Mouse (Mus musculus): ENCODE results near the gene Zdhhc8. TPM values are rescaled to one million over a fixed set of nuclear protein-coding genes. Genes with fewer than 3 reads are reported as not detected.
A peak's percentile ranks its signal among the peaks of the same experiment; 100 is the strongest.
"Not testable (repeated sequence)": the region's sequence is repeated elsewhere in the genome, so short reads cannot be mapped to it uniquely, and the experiment has no call there.

Zdhhc8 gene
- total RNA-seq, 2 experiments from 2014 or later = 37.7 to 42.1 TPM

- DNase-seq (ENCODE audit: low spot score in 2 of 2) = no peak
These were observed 34.9 kb downstream of the Zdhhc8 start for GRCm38 (mm10) chr16:18200062-18200461.

- DNase-seq (ENCODE audit: low spot score in 2 of 2) = no peak
These were observed 36.4 kb downstream of the Zdhhc8 start for GRCm38 (mm10) chr16:18198365-18199098.

- no peak for DNase-seq (ENCODE audit: low spot score in 2 of 2)
These were observed 37.1 kb downstream of the Zdhhc8 start for GRCm38 (mm10) chr16:18197881-18198280.

- not testable (repeated sequence) for DNase-seq (ENCODE audit: low spot score in 2 of 2)
These were observed 39.4 kb downstream of the Zdhhc8 start for GRCm38 (mm10) chr16:18195561-18195960.

GRCm38 (mm10) chr16:18195068-18195467, 39.9 kb downstream of the Zdhhc8 start:
- DNase-seq (ENCODE audit: low spot score in 2 of 2) = no peak

GRCm38 (mm10) chr16:18194208-18194985, 40.5 kb downstream of the Zdhhc8 start:
- DNase-seq (ENCODE audit: low spot score in 2 of 2) = no peak

GRCm38 (mm10) chr16:18191006-18191405, 43.9 kb downstream of the Zdhhc8 start:
- DNase-seq (ENCODE audit: low spot score in 2 of 2) = no peak

GRCm38 (mm10) chr16:18187221-18187620, 47.7 kb downstream of the Zdhhc8 start:
- DNase-seq (ENCODE audit: low spot score in 2 of 2) = no peak

- DNase-seq (ENCODE audit: low spot score in 2 of 2) = no peak
These were observed 48.1 kb downstream of the Zdhhc8 start for GRCm38 (mm10) chr16:18186798-18187197.

GRCm38 (mm10) chr16:18185715-18186449, 49.1 kb downstream of the Zdhhc8 start:
- no peak for DNase-seq (ENCODE audit: low spot score in 2 of 2)

GRCm38 (mm10) chr16:18182766-18183165, 52.2 kb downstream of the Zdhhc8 start:
- DNase-seq (ENCODE audit: low spot score in 2 of 2) = no peak

- no peak for DNase-seq (ENCODE audit: low spot score in 2 of 2)
These were observed 53.5 kb downstream of the Zdhhc8 start for GRCm38 (mm10) chr16:18181398-18181797.

GRCm38 (mm10) chr16:18179591-18179990, 55.3 kb downstream of the Zdhhc8 start:
- no peak for DNase-seq (ENCODE audit: low spot score in 2 of 2)

GRCm38 (mm10) chr16:18176758-18177157, 58.2 kb downstream of the Zdhhc8 start:
- DNase-seq (ENCODE audit: low spot score in 2 of 2) = no peak

GRCm38 (mm10) chr16:18175817-18176541, 59.0 kb downstream of the Zdhhc8 start:
- no peak for DNase-seq (ENCODE audit: low spot score in 2 of 2)

GRCm38 (mm10) chr16:18173788-18174187, 61.1 kb downstream of the Zdhhc8 start:
- no peak for DNase-seq (ENCODE audit: low spot score in 2 of 2)

- DNase-seq (ENCODE audit: low spot score in 2 of 2) = no peak
These were observed 61.7 kb downstream of the Zdhhc8 start for GRCm38 (mm10) chr16:18173231-18173630.

GRCm38 (mm10) chr16:18172266-18172855, 62.6 kb downstream of the Zdhhc8 start:
- DNase-seq (ENCODE audit: low spot score in 2 of 2) = peak; percentile 71 to 85
